Mouse (Mus musculus): ENCODE data around the gene Hemgn. TPM values are rescaled to one million over a fixed set of nuclear protein-coding genes. Genes with fewer than 3 reads are reported as not detected.

Gene Hemgn
- polyA plus RNA-seq, 1 experiment from 2014 or later, result 425 TPM

DNA sequence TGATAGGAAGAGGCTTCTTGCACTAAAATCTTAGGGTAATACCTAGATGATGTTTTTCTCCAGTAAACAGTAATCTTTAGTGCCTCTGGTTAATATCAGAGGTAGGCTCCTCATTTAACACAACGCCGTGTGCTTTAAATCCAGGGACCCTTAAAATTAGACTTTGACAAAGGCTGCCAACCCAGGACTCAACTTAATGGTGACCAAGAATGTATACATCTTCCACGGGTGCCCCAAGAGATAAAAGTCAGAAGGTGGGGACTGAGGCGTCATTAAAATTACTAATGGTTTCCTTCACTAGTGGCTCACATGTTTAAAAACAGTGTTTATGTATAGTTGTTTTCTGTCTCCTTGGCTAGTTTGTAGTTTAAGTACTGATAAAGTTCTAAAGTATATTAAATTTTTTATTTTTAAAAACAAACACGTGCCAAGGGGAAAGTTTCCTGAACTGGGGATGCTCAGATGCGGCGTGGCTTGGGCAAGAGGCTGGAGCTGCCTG, 36.8 kb upstream of the Hemgn start:
- H3K36me3 ChIP-seq, result peaks cover 19% of the 10 kb centered on the region
- peak overlapping the region; percentile 95 for H3K4me3 ChIP-seq
- H3K4me2 ChIP-seq, result peak overlapping the region; percentile 89
- no peaks in the 10 kb centered on the region for H3K9me3 ChIP-seq (replicated peaks)
- H3K4me1 ChIP-seq, result peaks cover 76% of the 10 kb centered on the region
- WGBS (ENCODE audit: insufficient replicate concordance), result 21% methylated on average over 7 of the region's 7 CpGs
- no peaks in the 10 kb centered on the region for H3K27me3 ChIP-seq (replicated peaks)
- H3K27ac ChIP-seq, result peak overlapping the region; percentile 99
- H3K9ac ChIP-seq, result peak overlapping the region; percentile 100
- ATAC-seq, result no peak

DNA sequence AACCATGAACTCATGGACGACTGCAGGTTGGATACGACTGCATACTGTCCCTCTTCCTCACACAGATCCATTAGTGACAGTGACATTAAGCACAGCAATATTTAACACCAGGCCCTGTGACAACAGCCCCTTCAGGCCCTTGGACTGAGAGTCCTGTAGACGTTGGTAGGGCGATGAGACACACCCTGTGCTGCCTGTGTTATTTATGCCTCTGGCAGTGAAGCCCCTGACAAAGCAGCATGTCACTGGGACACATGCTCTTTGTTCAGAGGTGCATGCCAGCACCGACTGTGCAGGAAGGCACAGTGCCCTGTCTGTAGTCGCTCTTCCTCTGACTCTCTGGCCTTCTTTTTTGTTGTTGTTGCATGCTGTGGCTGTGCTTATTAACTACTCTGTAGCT, 35.6 kb upstream of the Hemgn start:
- Histone ChIP-seq H3K27ac (peak overlapping the region; percentile 99), H3K36me3 (peaks cover 16% of the 10 kb centered on the region), H3K9me3 (replicated peaks) (no peaks in the 10 kb centered on the region), H3K4me2 (peak overlapping the region; percentile 89), H3K4me1 (peaks cover 67% of the 10 kb centered on the region), H3K4me3 (no peak overlapping the region), H3K27me3 (replicated peaks) (no peaks in the 10 kb centered on the region), H3K9ac (peak overlapping the region; percentile 100)
- 38% methylated on average over 6 of the region's 6 CpGs for WGBS (ENCODE audit: insufficient replicate concordance)
- ATAC-seq, result peak; percentile 14

DNA sequence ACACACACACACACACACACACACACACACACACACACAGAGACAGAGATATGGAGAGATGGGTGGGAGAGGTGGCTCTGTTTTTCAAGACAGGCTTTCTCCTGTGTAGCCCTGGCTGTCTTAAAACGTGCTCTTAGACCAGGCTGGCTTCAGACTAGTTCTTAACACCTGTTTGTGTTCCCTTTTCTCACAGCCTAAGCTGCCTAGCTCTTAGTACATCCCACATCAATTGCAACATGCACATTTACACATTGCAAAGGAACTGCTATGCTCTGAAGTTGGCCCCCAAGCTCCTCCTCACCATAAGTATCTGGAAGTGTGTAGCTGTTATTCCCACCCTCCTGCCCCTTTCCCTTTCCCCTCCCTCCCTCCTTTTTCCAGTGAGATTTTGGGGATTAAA, 34.2 kb upstream of the Hemgn start:
- H3K36me3 ChIP-seq, result peaks cover 6% of the 10 kb centered on the region
- no peak overlapping the region for H3K4me2 ChIP-seq
- peak overlapping the region; percentile 100 for H3K9ac ChIP-seq
- no peaks in the 10 kb centered on the region for H3K9me3 ChIP-seq (replicated peaks)
- no peak overlapping the region for H3K4me3 ChIP-seq
- 29% methylated on average over 1 of the region's 1 CpGs for WGBS (ENCODE audit: insufficient replicate concordance)
- H3K27ac ChIP-seq, result peak overlapping the region; percentile 99
- no peak for ATAC-seq
- no peaks in the 10 kb centered on the region for H3K27me3 ChIP-seq (replicated peaks)
- H3K4me1 ChIP-seq, result peaks cover 62% of the 10 kb centered on the region

DNA sequence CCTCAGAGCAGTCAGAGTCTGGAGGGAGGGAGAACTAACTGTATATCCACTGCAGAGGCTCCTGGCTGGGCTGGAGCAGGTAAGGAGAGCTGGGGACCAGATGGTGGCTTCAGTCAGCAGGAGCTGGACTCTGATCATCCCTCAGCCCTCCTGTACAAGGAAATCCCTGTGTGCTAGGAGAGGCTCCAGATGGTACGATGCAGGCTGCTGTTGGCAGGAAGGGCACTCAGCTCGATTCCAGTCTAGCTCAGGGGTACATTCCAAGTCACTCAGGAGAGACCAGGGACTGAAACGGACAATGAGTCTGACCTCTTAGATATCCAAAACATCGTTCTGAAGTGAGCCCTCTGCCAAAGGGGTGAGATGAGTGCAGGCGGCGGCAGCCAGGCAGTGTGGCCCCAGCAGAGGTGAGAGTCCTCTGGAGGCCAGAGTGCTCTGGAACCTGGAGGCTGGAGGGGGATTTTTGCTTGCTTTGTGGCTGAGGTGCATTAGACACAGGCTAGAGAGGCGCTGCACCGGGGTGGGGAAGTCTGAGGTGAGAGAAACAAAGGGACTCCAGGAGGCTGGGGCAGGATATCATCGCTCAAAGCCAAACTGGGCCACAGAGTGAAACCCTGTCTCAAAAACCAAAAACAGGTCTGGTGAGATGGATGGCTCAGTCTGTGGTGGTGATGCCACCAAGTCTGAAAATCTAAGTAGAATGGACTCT, 32.1 kb upstream of the Hemgn start:
- Histone ChIP-seq H3K4me2 (no peak overlapping the region), H3K4me3 (no peak overlapping the region), H3K27me3 (replicated peaks) (no peaks in the 10 kb centered on the region), H3K27ac (peak overlapping the region; percentile 99), H3K9ac (peak overlapping the region; percentile 51; the same call in 1 of the 2 replicates), H3K9me3 (replicated peaks) (no peaks in the 10 kb centered on the region), H3K4me1 (peaks cover 65% of the 10 kb centered on the region), H3K36me3 (no peaks in the 10 kb centered on the region)
- WGBS (ENCODE audit: insufficient replicate concordance), result 78% methylated on average over 9 of the region's 9 CpGs
- no peak for ATAC-seq

DNA sequence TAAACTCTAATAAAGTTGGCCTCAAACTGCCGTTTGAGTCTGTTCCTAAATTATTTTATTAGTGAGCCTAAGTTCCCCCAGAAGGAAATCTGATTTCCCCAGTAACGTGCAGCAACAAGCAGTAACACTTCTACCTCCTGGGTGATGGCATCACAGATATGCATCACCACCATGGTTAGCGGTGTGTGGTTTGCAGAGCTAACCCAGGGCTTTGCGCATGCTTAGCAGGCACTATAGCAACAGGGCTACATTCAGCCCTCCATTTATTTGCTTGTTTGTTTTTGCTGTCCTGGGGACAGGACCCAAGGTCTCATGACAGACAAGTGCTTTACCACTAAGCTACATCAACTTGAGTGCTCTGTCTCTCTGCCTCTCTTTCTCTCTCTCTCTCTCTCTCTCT, 29.2 kb upstream of the Hemgn start:
- 61% methylated on average over 4 of the region's 4 CpGs for WGBS (ENCODE audit: insufficient replicate concordance)
- Histone ChIP-seq H3K4me2 (no peak overlapping the region), H3K9ac (peak overlapping the region; percentile 12; the same call in 1 of the 2 replicates), H3K27me3 (replicated peaks) (no peaks in the 10 kb centered on the region), H3K4me3 (no peak overlapping the region), H3K27ac (peak overlapping the region; percentile 32), H3K9me3 (replicated peaks) (no peaks in the 10 kb centered on the region), H3K36me3 (no peaks in the 10 kb centered on the region), H3K4me1 (peaks cover 49% of the 10 kb centered on the region)
- ATAC-seq, result 0 out of 2 replicates have a peak, but pooled peaks have one; percentile 33

GRCm38 (mm10) chr4:46432339-46433036, 19.2 kb upstream of the Hemgn start:
- H3K27ac ChIP-seq, result peak overlapping the region; percentile 96
- peak overlapping the region; percentile 34 for H3K4me3 ChIP-seq
- peak; percentile 99 for ATAC-seq
- no peaks in the 10 kb centered on the region for H3K36me3 ChIP-seq
- no peaks in the 10 kb centered on the region for H3K9me3 ChIP-seq (replicated peaks)
- peak overlapping the region; percentile 64 for H3K4me2 ChIP-seq
- H3K9ac ChIP-seq, result peak overlapping the region; percentile 72
- 26% methylated on average over 12 of the region's 12 CpGs for WGBS (ENCODE audit: insufficient replicate concordance)
- H3K27me3 ChIP-seq (replicated peaks), result no peaks in the 10 kb centered on the region; the same call in 1 of the 2 replicates
- peaks cover 67% of the 10 kb centered on the region for H3K4me1 ChIP-seq

- Histone ChIP-seq H3K27ac (peak overlapping the region; percentile 96), H3K9ac (peak overlapping the region; percentile 2; the same call in 1 of the 2 replicates), H3K4me1 (peaks cover 41% of the 10 kb centered on the region), H3K4me2 (no peak overlapping the region), H3K9me3 (replicated peaks) (no peaks in the 10 kb centered on the region), H3K27me3 (replicated peaks) (no peaks in the 10 kb centered on the region; the same call in 1 of the 2 replicates), H3K36me3 (no peaks in the 10 kb centered on the region), H3K4me3 (no peak overlapping the region)
- 69% methylated on average over 10 of the region's 10 CpGs for WGBS (ENCODE audit: insufficient replicate concordance)
- ATAC-seq, result no peak
Observed at GRCm38 (mm10) chr4:46428903-46429499, 15.7 kb upstream of the Hemgn start.

GRCm38 (mm10) chr4:46422625-46423024, 9.3 kb upstream of the Hemgn start:
- H3K27ac ChIP-seq, result peak overlapping the region; percentile 46
- no peak overlapping the region for H3K4me2 ChIP-seq
- 70% methylated on average over 8 of the region's 8 CpGs for WGBS (ENCODE audit: insufficient replicate concordance)

DNA sequence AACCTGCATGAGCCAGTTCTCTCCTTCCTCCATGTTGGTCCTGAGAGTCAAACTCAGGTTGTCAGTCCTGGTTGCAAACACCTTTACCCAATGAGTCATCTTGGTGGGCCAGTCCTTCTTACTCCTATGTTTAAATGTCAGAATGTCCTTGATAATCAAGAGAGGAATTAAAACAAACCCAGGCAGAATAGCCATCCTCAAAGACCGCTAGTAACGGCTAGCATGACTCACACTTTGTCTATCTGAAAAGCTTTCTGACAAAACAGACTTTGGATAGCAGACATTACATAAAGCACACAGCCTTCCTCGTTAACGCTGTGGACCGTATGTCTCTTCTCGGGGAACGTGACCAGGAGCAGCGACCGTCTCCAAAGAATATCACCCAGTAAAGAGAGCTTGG, 5.5 kb upstream of the Hemgn start:
- no peak for ATAC-seq
- 86% methylated on average over 9 of the region's 9 CpGs for WGBS (ENCODE audit: insufficient replicate concordance)
- Histone ChIP-seq H3K4me1 (peaks cover 58% of the 10 kb centered on the region), H3K27ac (0 out of 2 replicates have a peak overlapping the region, but pooled peaks have one; percentile 38), H3K36me3 (no peaks in the 10 kb centered on the region), H3K4me2 (no peak overlapping the region), H3K9me3 (replicated peaks) (no peaks in the 10 kb centered on the region), H3K9ac (no peak overlapping the region), H3K27me3 (replicated peaks) (no peaks in the 10 kb centered on the region), H3K4me3 (no peak overlapping the region)

More at GRCm38 (mm10) chr4:46422625-46423024, 9.3 kb upstream of the Hemgn start:
- no peaks in the 10 kb centered on the region; the same call in 1 of the 2 replicates for H3K27me3 ChIP-seq (replicated peaks)
- H3K4me1 ChIP-seq, result peaks cover 40% of the 10 kb centered on the region
- H3K9ac ChIP-seq, result 0 out of 2 replicates have a peak overlapping the region, but pooled peaks have one; percentile 22
- no peaks in the 10 kb centered on the region for H3K9me3 ChIP-seq (replicated peaks)
- ATAC-seq, result no peak
- H3K36me3 ChIP-seq, result no peaks in the 10 kb centered on the region
- H3K4me3 ChIP-seq, result no peak overlapping the region

GRCm38 (mm10) chr4:46417491-46417890, 4.2 kb upstream of the Hemgn start:
- H3K36me3 ChIP-seq, result no peaks in the 10 kb centered on the region
- ATAC-seq, result peak; percentile 83
- H3K4me3 ChIP-seq, result no peak overlapping the region
- no peaks in the 10 kb centered on the region for H3K27me3 ChIP-seq (replicated peaks)
- no peaks in the 10 kb centered on the region for H3K9me3 ChIP-seq (replicated peaks)
- no peak overlapping the region for H3K4me2 ChIP-seq
- peaks cover 63% of the 10 kb centered on the region for H3K4me1 ChIP-seq
- peak overlapping the region; percentile 5; the same call in 1 of the 2 replicates for H3K9ac ChIP-seq
- H3K27ac ChIP-seq, result peak overlapping the region; percentile 38
- WGBS (ENCODE audit: insufficient replicate concordance), result 47% methylated on average over 3 of the region's 3 CpGs

DNA sequence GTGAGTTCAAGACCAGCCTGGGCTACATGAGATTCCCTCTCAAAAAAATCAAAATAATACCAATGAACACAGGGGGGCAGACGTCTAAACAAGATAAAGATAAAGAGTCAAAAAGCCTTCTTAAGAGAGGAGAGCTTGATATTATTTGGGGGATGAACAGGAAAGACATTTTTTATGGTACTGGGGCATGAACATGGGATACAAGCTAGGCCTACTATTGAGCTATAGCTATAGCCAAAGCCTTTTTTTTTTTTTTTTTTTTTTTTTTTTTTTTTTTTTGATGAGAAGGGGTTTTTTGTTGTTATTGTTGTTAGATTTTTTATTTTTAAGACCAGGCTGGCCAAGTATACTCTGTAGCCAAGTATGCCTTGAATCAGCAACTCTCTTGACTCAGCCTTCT, 1.2 kb downstream of the Hemgn start:
- Histone ChIP-seq H3K27ac (peak overlapping the region; percentile 99), H3K9me3 (replicated peaks) (no peaks in the 10 kb centered on the region), H3K4me1 (peaks cover 87% of the 10 kb centered on the region), H3K4me3 (no peak overlapping the region), H3K36me3 (no peaks in the 10 kb centered on the region), H3K27me3 (replicated peaks) (no peaks in the 10 kb centered on the region), H3K9ac (peak overlapping the region; percentile 74), H3K4me2 (peak overlapping the region; percentile 68; the same call in 1 of the 2 replicates)
- 6% methylated on average over 1 of the region's 1 CpGs for WGBS (ENCODE audit: insufficient replicate concordance)
- no peak for ATAC-seq

All from liver, embryonic 12.5 days (tissue).